Comparison of ENCODE assay signal across 15 mouse cellular contexts in the genomic region with DNA sequence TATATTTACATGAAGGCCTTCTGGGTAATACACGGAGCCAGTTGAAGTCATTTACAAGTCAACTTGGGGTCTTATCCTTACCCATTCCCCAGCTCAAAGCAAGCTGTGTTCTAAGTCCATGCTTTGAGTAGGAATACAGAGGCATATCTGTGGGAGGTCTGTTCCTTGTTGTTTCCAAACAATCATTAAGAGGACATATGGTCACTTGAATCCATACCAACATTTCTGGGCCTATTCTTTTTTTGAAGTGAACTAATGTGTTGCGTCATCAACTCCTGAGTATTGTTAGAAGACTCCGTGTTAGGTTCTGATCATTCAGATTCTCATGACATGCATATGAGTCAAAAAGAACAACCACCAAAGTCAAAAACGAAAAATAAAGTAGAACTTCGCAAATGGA.
"Had no signal": no experiment of that assay in that cellular context is flagged by ENCODE, and none has a peak within 500 bp of the region (broad histone marks: within the 10 kb centered on the region; RNA-seq: fewer than 3 reads in every experiment).

No protein-coding gene starts in this region.

- H3K36me3 ChIP-seq: limb, embryonic 10.5 days; liver, embryonic 15.5 days; midbrain, embryonic 15.5 days; neural tube, embryonic 13.5 days had no signal

- H3K27me3 ChIP-seq: liver, embryonic 15.5 days; megakaryocyte, embryonic 14.5 days; midbrain, embryonic 15.5 days; neural tube, embryonic 13.5 days had no signal

- H3K4me3 ChIP-seq: left cerebral cortex, adult 2 months; limb, embryonic 10.5 days; liver, embryonic 15.5 days; megakaryocyte, embryonic 14.5 days; midbrain, embryonic 15.5 days; neural tube, embryonic 13.5 days had no signal

- H3K27ac ChIP-seq: left cerebral cortex, adult 2 months; limb, embryonic 10.5 days; liver, embryonic 15.5 days; macrophage; midbrain, embryonic 15.5 days; neural tube, embryonic 13.5 days had no signal

- H3K4me1 ChIP-seq: liver, embryonic 15.5 days; megakaryocyte, embryonic 14.5 days; neural tube, embryonic 13.5 days had no signal

- H3K4me2 ChIP-seq: liver, embryonic 11.5 days; liver, embryonic 15.5 days; midbrain, embryonic 11.5 days; midbrain, embryonic 15.5 days; neural tube, embryonic 13.5 days had no signal

- H3K9me3 ChIP-seq: limb, embryonic 10.5 days; liver, embryonic 15.5 days; megakaryocyte, embryonic 14.5 days; midbrain, embryonic 15.5 days; neural tube, embryonic 13.5 days had no signal

- ATAC-seq: midbrain, embryonic 15.5 days had no signal

- DNase-seq: kidney, adult 18-20 months; kidney, postnatal 25 days; lung, adult 2 months; retina, postnatal 1 day; right cerebral cortex, postnatal 14 days; thymus, postnatal 4 days had no signal

- H3K9ac ChIP-seq: liver, embryonic 15.5 days; midbrain, embryonic 15.5 days; neural tube, embryonic 13.5 days had no signal
